Mouse (Mus musculus) inflammation-experienced regulatory T-cells (primary cell): ENCODE results near the gene Gsg1l. TPM values are rescaled to one million over a fixed set of nuclear protein-coding genes. Genes with fewer than 3 reads are reported as not detected.

Experiments
- polyA plus RNA-seq, 2 experiments: library from polyadenylated mRNA; unstranded; fragments of 100-300 nt; shearing (Covaris generic); gene quantifications; one replicate each; pipeline ENCODE4 v1.2.1; 2017

Gene Gsg1l
- polyA plus RNA-seq = under 1 TPM in 1 of 2 experiments, not detected in 1; 0.05 TPM

DNA sequence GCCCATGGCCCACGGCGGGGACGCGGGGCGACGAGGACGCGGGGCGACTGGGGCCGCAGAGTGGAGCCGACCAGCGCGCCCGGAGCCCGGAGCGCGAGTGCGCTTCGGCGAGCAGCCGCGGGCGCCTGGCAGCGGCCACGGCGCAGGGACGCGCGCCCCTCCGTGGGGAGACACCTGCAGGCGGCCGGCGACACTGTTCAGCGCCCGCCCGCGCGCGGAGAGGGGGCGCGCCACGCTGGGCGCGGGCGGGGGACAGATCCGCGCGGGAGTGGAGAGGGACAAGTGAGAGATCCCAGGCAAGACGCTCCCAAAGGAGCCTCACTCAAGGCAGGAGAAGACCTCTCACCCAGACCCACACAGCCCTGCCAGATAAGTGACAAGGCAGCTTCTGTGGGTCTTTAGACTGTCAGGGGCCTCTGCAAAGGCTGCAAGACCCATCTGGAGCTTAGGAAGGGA, at the start of gene Gsg1l:
Gsg1l (minus strand) TSS at position 126 of the 456 bp plus-strand sequence.

Other genes with a start within 250 kb of the Gsg1l start
- 100 to 1,000 TPM; 167 to 187 TPM for gene Xpo6, start 118.1 kb upstream of the Gsg1l start, polyA plus RNA-seq
- gene Sbk1, start 190.2 kb upstream of the Gsg1l start, polyA plus RNA-seq = 10 to 100 TPM; 36.9 to 49.1 TPM